In genomic region chrX:162363206-162363605, GRCm38 (mm10) we compare ENCODE assay signal across 17 mouse cellular contexts.
DNase-seq lines count a peak whose midpoint lies in the region; ATAC-seq lines count a peak whose summit lies in the region.
"Had no signal": no experiment of that assay in that cellular context is flagged by ENCODE, and none has a peak within 500 bp of the region (broad histone marks: within the 10 kb centered on the region; RNA-seq: fewer than 3 reads in every experiment).

No protein-coding gene starts in this region.

- H3K4me2 ChIP-seq in embryonic facial prominence, embryonic 14.5 days (ENCODE audit: low read depth, low read length): no peak overlapping the region
- H3K4me2 ChIP-seq in kidney, embryonic 14.5 days (replicated peaks; ENCODE audit: low read depth, low read length): no peak overlapping the region
- H3K4me2 ChIP-seq: forebrain, embryonic 15.5 days; heart, embryonic 15.5 days; liver, embryonic 13.5 days had no signal

- H3K4me1 ChIP-seq in embryonic facial prominence, embryonic 14.5 days (ENCODE audit: control insufficient read depth, insufficient read depth, low read length): no peaks in the 10 kb centered on the region
- H3K4me1 ChIP-seq in embryonic facial prominence, embryonic 10.5 days: 0 out of 2 replicates have a peak, but pooled peaks cover 5% of the 10 kb centered on the region
- H3K4me1 ChIP-seq in kidney, embryonic 14.5 days (ENCODE audit: control insufficient read depth, insufficient read depth, low read length): no peaks in the 10 kb centered on the region
- H3K4me1 ChIP-seq: forebrain, embryonic 15.5 days; heart, embryonic 15.5 days; hindbrain, embryonic 10.5 days; liver, embryonic 13.5 days had no signal

- H3K27me3 ChIP-seq in embryonic facial prominence, embryonic 14.5 days (replicated peaks; ENCODE audit: control insufficient read depth, insufficient read depth, low read length): peaks cover 17% of the 10 kb centered on the region; the same call in 1 of the 2 replicates
- peaks cover 85% of the 10 kb centered on the region for H3K27me3 ChIP-seq in embryonic facial prominence, embryonic 10.5 days (replicated peaks; ENCODE audit: low read depth, poor library complexity, severe bottlenecking)
- no peaks in the 10 kb centered on the region for H3K27me3 ChIP-seq in kidney, embryonic 14.5 days (ENCODE audit: control insufficient read depth, insufficient read depth, low read length)
- H3K27me3 ChIP-seq: forebrain, embryonic 15.5 days; heart, embryonic 15.5 days had no signal

- ATAC-seq in embryonic facial prominence, embryonic 14.5 days (ENCODE audit: low read depth): no peak
- peak; percentile 57; the same call in 1 of the 2 replicates for ATAC-seq in kidney, embryonic 14.5 days (ENCODE audit: low FRiP score, low TSS enrichment)
- ATAC-seq: forebrain, embryonic 15.5 days had no signal

- no peaks in the 10 kb centered on the region for H3K9me3 ChIP-seq in embryonic facial prominence, embryonic 14.5 days (ENCODE audit: control insufficient read depth, low read length)
- no peaks in the 10 kb centered on the region for H3K9me3 ChIP-seq in embryonic facial prominence, embryonic 10.5 days
- no peaks in the 10 kb centered on the region for H3K9me3 ChIP-seq in kidney, embryonic 14.5 days (ENCODE audit: control insufficient read depth, low read length)
- H3K9me3 ChIP-seq: forebrain, embryonic 15.5 days; heart, embryonic 15.5 days; hindbrain, embryonic 10.5 days; liver, embryonic 13.5 days had no signal

- no peak overlapping the region for H3K27ac ChIP-seq in embryonic facial prominence, embryonic 14.5 days (replicated peaks; ENCODE audit: low read depth, low read length)
- no peak overlapping the region for H3K27ac ChIP-seq in embryonic facial prominence, embryonic 10.5 days (replicated peaks)
- no peak overlapping the region for H3K27ac ChIP-seq in kidney, embryonic 14.5 days (ENCODE audit: low read depth, low read length)
- H3K27ac ChIP-seq: forebrain, embryonic 15.5 days; heart, embryonic 15.5 days; hindbrain, embryonic 10.5 days; layer of hippocampus, adult 2 months; liver, embryonic 13.5 days had no signal

- H3K4me3 ChIP-seq in embryonic facial prominence, embryonic 14.5 days (ENCODE audit: low read depth, low read length): no peak overlapping the region
- H3K4me3 ChIP-seq in embryonic facial prominence, embryonic 10.5 days: no peak overlapping the region
- H3K4me3 ChIP-seq in kidney, embryonic 14.5 days (ENCODE audit: low read length): no peak overlapping the region
- H3K4me3 ChIP-seq: erythroblast, embryonic 14.5 days; forebrain, embryonic 15.5 days; heart, embryonic 15.5 days; hindbrain, embryonic 10.5 days; layer of hippocampus, adult 2 months; liver, embryonic 13.5 days; myocyte had no signal

- no peak overlapping the region for H3K9ac ChIP-seq in embryonic facial prominence, embryonic 14.5 days (ENCODE audit: low read depth, low read length)
- no peak overlapping the region for H3K9ac ChIP-seq in kidney, embryonic 14.5 days (ENCODE audit: low read depth, low read length)
- H3K9ac ChIP-seq: forebrain, embryonic 15.5 days; heart, embryonic 15.5 days; liver, embryonic 13.5 days had no signal

- peak; percentile 9 for DNase-seq in embryonic facial prominence, embryonic 14.5 days (ENCODE audit: low spot score)
- no peak for DNase-seq in embryonic facial prominence, embryonic 10.5 days (ENCODE audit: low spot score)
- DNase-seq in kidney, postnatal 36 days: peak; percentile 8 to 25
- DNase-seq in lung, postnatal 25 days (ENCODE audit: low spot score): peak; percentile 26
- DNase-seq in cerebellum, adult 8-10 months: no peak
- DNase-seq in embryo, embryonic 10 days (ENCODE audit: low spot score): no peak
- no peak for DNase-seq in layer of hippocampus, postnatal 36 days
- DNase-seq: cerebellum, postnatal 25 days; liver, embryonic 13.5 days; midbrain, embryonic 14.5 days had no signal

- 54% methylated on average over 2 of the region's 2 CpGs for WGBS in embryonic facial prominence, embryonic 14.5 days
- 64% methylated on average over 2 of the region's 2 CpGs for WGBS in embryonic facial prominence, embryonic 10.5 days
- WGBS in kidney, embryonic 14.5 days: 56% methylated on average over 2 of the region's 2 CpGs

- H3K36me3 ChIP-seq in embryonic facial prominence, embryonic 14.5 days (ENCODE audit: control insufficient read depth, insufficient read depth, low read length): no peaks in the 10 kb centered on the region
- no peaks in the 10 kb centered on the region for H3K36me3 ChIP-seq in embryonic facial prominence, embryonic 10.5 days (replicated peaks)
- no peaks in the 10 kb centered on the region for H3K36me3 ChIP-seq in kidney, embryonic 14.5 days (ENCODE audit: control insufficient read depth, insufficient read depth, low read length)
- H3K36me3 ChIP-seq: forebrain, embryonic 15.5 days; heart, embryonic 15.5 days; hindbrain, embryonic 10.5 days; liver, embryonic 13.5 days had no signal

Comparison
In these comparisons a context has a peak if more than half of its experiments do, and no peak if none do; other contexts are left out.
1. DNase-seq: peak in embryonic facial prominence, embryonic 14.5 days (single experiment), kidney, postnatal 36 days (2 of 2) and lung, postnatal 25 days (single experiment); none in embryonic facial prominence, embryonic 10.5 days (single experiment), cerebellum, adult 8-10 months (single experiment), embryo, embryonic 10 days (single experiment) and layer of hippocampus, postnatal 36 days (0 of 2).